Mouse (Mus musculus): ENCODE data around the gene Mycbp. TPM values are rescaled to one million over a fixed set of nuclear protein-coding genes. Genes with fewer than 3 reads are reported as not detected.

Mycbp gene
- polyA plus RNA-seq, 2 experiments, result 16.3 to 61.0 TPM

DNA sequence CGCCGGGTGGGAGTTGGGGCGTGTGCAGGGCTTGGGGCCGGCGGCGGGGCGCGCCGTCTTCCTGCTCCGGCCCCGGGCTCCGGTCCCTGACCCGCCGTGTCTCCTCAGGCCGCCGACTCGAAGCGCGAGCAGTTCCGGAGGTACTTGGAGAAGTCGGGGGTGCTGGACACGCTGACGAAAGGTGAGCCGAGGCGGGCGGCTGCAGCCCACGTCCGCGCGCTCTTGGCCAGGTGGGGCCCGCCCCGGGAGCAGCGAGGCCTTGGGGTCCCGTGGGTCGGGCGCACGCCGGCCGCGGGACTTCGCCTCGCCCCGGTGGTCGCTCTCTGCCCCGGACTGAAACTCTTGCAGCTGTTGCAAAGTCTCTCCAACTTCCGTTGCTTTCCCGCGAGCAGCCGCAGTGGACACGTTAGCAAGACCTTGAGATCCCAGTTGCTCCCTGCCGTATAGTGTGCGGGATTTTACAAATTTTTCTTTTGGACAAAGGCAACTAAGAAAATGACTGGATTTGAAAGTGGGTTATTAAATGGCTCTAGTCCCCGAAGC, 565 bp downstream of the Mycbp start:
- Histone ChIP-seq H3K4me1 (replicated peaks; ENCODE audit: control insufficient read depth in 2 of 2, insufficient read depth in 2 of 2, low read length in 1 of 2) (peaks cover 7 to 15% of the 10 kb centered on the region in 2 experiments), H3K4me2 (ENCODE audit: low read depth) (peak overlapping the region; percentile 90), H3K4me3 (ENCODE audit: insufficient read depth in 1 of 2, low read depth in 2 of 2, low read length in 2 of 2) (peak overlapping the region; percentile 87 to 93), H3K9me3 (ENCODE audit: control insufficient read depth, low read length) (no peaks in the 10 kb centered on the region), H3K9ac (replicated peaks) (peak overlapping the region; percentile 90), H3K27me3 (ENCODE audit: control insufficient read depth, insufficient read depth, low read length) (no peaks in the 10 kb centered on the region), H3K36me3 (replicated peaks; ENCODE audit: control insufficient read depth, insufficient read depth, low read depth) (peaks cover 2% of the 10 kb centered on the region; the same call in 1 of the 2 replicates), H3K27ac (peak overlapping the region; percentile 67)
- DNase-seq (ENCODE audit: low read depth in 3 of 3, low spot score in 3 of 3), result no peak
- TF ChIP-seq CTCF (IDR thresholded peaks at IDR 0.05; ENCODE audit: low read depth) (no peak), EP300 (IDR thresholded peaks at IDR 0.05; ENCODE audit: low read depth) (no peak)
- under 1% methylated on average over 52 of the region's 53 CpGs for WGBS (ENCODE audit: insufficient replicate concordance)
- ATAC-seq (ENCODE audit: insufficient read depth), result peak; percentile 55

DNA sequence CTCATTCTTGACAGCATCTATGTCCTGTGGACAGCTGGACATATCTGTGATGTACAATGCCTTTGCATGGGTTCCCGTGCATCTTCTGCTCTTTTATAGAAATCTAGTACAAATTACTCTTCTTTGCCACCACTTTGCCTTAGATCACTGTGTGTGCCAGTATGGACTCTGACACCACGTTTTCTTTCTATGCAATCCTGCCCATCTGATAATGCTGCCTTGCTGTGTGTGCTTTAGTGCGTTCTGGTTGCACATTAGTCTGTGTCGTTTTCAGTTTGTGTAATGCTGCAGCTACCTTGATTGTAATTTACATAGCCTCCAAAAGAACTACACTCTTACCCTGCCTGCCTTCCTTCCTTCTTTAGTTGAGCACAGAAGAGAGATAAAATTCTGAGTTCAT, 6.9 kb downstream of the Mycbp start:
- H3K27ac ChIP-seq, result no peak overlapping the region
- no peaks in the 10 kb centered on the region for H3K27me3 ChIP-seq (ENCODE audit: control insufficient read depth, insufficient read depth, low read length)
- peaks cover 15% of the 10 kb centered on the region for H3K36me3 ChIP-seq (replicated peaks; ENCODE audit: control insufficient read depth, insufficient read depth, low read depth)
- H3K4me1 ChIP-seq (replicated peaks; ENCODE audit: control insufficient read depth in 2 of 2, insufficient read depth in 2 of 2, low read length in 1 of 2), result peaks cover 5% of the 10 kb centered on the region in 2 experiments; a peak in 1 of 4 replicates
- H3K4me3 ChIP-seq (ENCODE audit: insufficient read depth in 1 of 2, low read depth in 2 of 2, low read length in 2 of 2), result no peak overlapping the region
- TF ChIP-seq EP300 (IDR thresholded peaks at IDR 0.05; ENCODE audit: low read depth) (no peak), CTCF (IDR thresholded peaks at IDR 0.05; ENCODE audit: low read depth) (no peak)
- ATAC-seq (ENCODE audit: insufficient read depth) (no peak), DNase-seq (ENCODE audit: low read depth in 3 of 3, low spot score in 3 of 3) (no peak)
- H3K9me3 ChIP-seq (ENCODE audit: control insufficient read depth, low read length), result no peaks in the 10 kb centered on the region
- no peak overlapping the region for H3K9ac ChIP-seq (replicated peaks)
- 71% methylated on average over 4 of the region's 4 CpGs for WGBS (ENCODE audit: insufficient replicate concordance)
- H3K4me2 ChIP-seq (ENCODE audit: low read depth), result no peak overlapping the region

DNA sequence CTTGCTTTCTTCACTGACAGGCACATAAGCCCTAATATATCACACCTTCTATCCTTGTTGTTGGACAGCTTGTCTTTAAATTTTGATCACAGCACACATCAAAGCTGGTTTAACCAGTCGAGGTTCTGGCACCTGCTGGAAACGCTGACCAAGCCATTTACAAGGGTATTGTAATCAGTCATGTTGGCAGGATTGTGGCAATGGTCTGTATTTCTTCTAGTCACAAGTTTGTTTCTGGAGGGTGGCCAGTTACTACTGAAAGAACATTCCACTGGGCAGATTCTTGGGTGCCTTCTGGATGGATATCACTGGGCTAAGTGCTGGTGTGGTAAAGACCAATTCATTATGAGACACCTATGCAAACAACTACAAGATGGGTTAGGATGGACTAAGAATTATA, 7.8 kb downstream of the Mycbp start:
- TF ChIP-seq EP300 (IDR thresholded peaks at IDR 0.05; ENCODE audit: low read depth) (no peak), CTCF (IDR thresholded peaks at IDR 0.05; ENCODE audit: low read depth) (no peak)
- ATAC-seq (ENCODE audit: insufficient read depth) (no peak), DNase-seq (ENCODE audit: low read depth in 3 of 3, low spot score in 3 of 3) (no peak)
- Histone ChIP-seq H3K27me3 (ENCODE audit: control insufficient read depth, insufficient read depth, low read length) (no peaks in the 10 kb centered on the region), H3K4me3 (ENCODE audit: insufficient read depth in 1 of 2, low read depth in 2 of 2, low read length in 2 of 2) (no peak overlapping the region), H3K9ac (replicated peaks) (no peak overlapping the region), H3K4me2 (ENCODE audit: low read depth) (no peak overlapping the region), H3K27ac (no peak overlapping the region), H3K4me1 (replicated peaks; ENCODE audit: control insufficient read depth in 2 of 2, insufficient read depth in 2 of 2, low read length in 1 of 2) (peaks cover 5 to 8% of the 10 kb centered on the region in 2 experiments; a peak in 1 of 4 replicates), H3K9me3 (ENCODE audit: control insufficient read depth, low read length) (no peaks in the 10 kb centered on the region), H3K36me3 (replicated peaks; ENCODE audit: control insufficient read depth, insufficient read depth, low read depth) (peaks cover 15% of the 10 kb centered on the region)
- WGBS (ENCODE audit: insufficient replicate concordance), result 51% methylated on average over 2 of the region's 2 CpGs

DNA sequence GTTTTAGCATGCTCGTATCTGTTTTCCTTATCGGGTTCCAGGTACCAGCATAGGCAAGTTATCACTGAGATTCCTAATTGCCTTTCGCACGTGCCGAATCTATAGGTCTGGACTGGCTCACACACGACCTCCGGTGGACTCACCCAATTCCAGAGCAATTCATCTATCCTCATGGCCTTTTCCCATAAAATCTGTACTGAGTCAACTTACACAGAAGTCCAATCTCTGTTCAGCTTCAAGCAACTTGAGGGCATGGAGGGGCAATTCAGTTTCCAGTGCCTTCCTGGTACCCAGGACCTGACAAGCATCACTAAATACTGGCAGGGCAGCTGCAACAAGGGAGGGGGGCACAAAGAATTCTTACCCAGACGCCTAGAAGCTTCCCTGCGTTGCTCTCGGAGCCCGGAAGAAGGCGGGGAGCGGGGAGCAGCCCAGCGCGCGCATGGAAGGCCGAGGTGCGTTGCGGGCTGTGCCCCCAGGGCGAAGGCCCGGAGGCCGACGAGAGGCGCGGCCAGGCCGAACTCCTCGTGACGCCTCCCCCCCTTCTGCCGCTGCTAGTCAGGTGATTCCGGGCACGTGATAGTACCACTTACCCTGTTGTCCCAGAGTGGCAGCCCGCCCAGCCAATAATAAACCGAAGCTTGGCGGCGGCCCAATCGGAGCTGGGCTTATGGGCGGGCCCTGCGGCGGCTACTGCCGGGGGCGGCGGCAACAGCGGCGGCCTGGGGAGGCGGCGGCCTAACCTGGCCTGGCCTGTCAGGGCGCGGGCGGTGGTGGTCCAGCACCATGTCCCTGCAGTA, 12.3 kb downstream of the Mycbp start, which contains the start of gene Rragc:
Rragc (plus strand) TSS at position 699 of the 800 bp plus-strand sequence.
- H3K9ac ChIP-seq (replicated peaks), result peak within 1 kb of the TSS; percentile 92
- under 1% methylated on average over 49 of the region's 49 CpGs for WGBS (ENCODE audit: insufficient replicate concordance)
- H3K4me2 ChIP-seq (ENCODE audit: low read depth), result peak within 1 kb of the TSS; percentile 81
- peak within 1 kb of the TSS; percentile 73 to 92 for H3K4me3 ChIP-seq (ENCODE audit: insufficient read depth in 1 of 2, low read depth in 2 of 2, low read length in 2 of 2)
- peak within 1 kb of the TSS; percentile 63 for H3K27ac ChIP-seq
- H3K4me1 ChIP-seq (replicated peaks; ENCODE audit: control insufficient read depth in 2 of 2, insufficient read depth in 2 of 2, low read length in 1 of 2), result peaks cover 11 to 16% of the 10 kb centered on the region in 2 experiments
- H3K27me3 ChIP-seq (ENCODE audit: control insufficient read depth, insufficient read depth, low read length), result no peaks in the 10 kb centered on the region
- ATAC-seq (ENCODE audit: insufficient read depth) (peak; percentile 98), DNase-seq (ENCODE audit: low read depth in 3 of 3, low spot score in 3 of 3) (peak; percentile 94 to 97 (median 96))
- no peaks in the 10 kb centered on the region for H3K9me3 ChIP-seq (ENCODE audit: control insufficient read depth, low read length)
- peak; percentile 35; the same call in 1 of the 2 replicates for TF ChIP-seq EP300 (IDR thresholded peaks at IDR 0.05; ENCODE audit: low read depth)
- no peak for TF ChIP-seq CTCF (IDR thresholded peaks at IDR 0.05; ENCODE audit: low read depth)
- peaks cover 22% of the 10 kb centered on the region for H3K36me3 ChIP-seq (replicated peaks; ENCODE audit: control insufficient read depth, insufficient read depth, low read depth)

DNA sequence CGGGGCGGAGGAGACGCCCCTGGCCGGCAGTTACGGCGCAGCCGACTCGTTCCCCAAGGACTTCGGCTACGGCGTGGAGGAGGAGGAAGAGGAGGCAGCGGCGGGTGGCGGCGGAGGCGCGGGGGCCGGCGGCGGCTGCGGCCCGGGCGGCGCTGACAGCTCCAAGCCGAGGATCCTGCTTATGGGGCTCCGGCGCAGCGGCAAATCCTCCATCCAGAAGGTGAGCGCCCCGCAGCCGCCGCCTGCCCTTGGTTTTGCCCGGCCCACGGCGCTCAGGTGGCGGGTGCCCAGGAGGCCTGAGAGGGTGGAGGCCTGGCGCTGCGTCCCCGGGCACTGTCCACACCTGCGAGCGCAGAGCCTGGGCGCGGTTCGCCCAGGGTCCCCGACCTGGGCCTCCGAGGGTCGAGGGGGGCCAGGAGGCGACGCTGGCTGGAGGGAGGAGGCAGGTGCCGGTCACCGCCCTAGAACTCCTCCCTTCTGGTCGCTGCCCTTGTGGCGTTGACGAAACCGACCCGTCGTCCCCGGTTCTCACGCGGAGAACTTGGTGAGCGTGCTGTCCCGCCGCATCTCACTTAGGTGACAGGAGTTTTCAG, 13.0 kb downstream of the Mycbp start, which contains the start of gene 4930535I16Rik:
4930535I16Rik (minus strand) TSS at position 475 of the 593 bp plus-strand sequence.
- H3K9ac ChIP-seq (replicated peaks), result peak within 1 kb of the TSS; percentile 92
- H3K4me3 ChIP-seq (ENCODE audit: insufficient read depth in 1 of 2, low read depth in 2 of 2, low read length in 2 of 2), result peak within 1 kb of the TSS; percentile 73 to 92
- peaks cover 19% of the 10 kb centered on the region for H3K36me3 ChIP-seq (replicated peaks; ENCODE audit: control insufficient read depth, insufficient read depth, low read depth)
- H3K4me2 ChIP-seq (ENCODE audit: low read depth), result peak within 1 kb of the TSS; percentile 81
- ATAC-seq (ENCODE audit: insufficient read depth) (peak; percentile 55), DNase-seq (ENCODE audit: low read depth in 3 of 3, low spot score in 3 of 3) (peak in 1 of 3 experiments; percentile 54)
- TF ChIP-seq CTCF (IDR thresholded peaks at IDR 0.05; ENCODE audit: low read depth), result no peak
- no peak for TF ChIP-seq EP300 (IDR thresholded peaks at IDR 0.05; ENCODE audit: low read depth)
- under 1% methylated on average over 63 of the region's 63 CpGs for WGBS (ENCODE audit: insufficient replicate concordance)
- H3K9me3 ChIP-seq (ENCODE audit: control insufficient read depth, low read length), result no peaks in the 10 kb centered on the region
- peaks cover 11 to 16% of the 10 kb centered on the region in 2 experiments for H3K4me1 ChIP-seq (replicated peaks; ENCODE audit: control insufficient read depth in 2 of 2, insufficient read depth in 2 of 2, low read length in 1 of 2)
- H3K27me3 ChIP-seq (ENCODE audit: control insufficient read depth, insufficient read depth, low read length), result no peaks in the 10 kb centered on the region
- H3K27ac ChIP-seq, result peak within 1 kb of the TSS; percentile 63

Measured in liver, embryonic 14.5 days (tissue).